Mouse (Mus musculus): Measurements from ENCODE around the gene Gm20388.

Gm20388 gene

GRCm38 (mm10) chr8:120879928-120880327 lies 969.3 kb downstream of the Gm20388 start:
- DNase-seq (ENCODE audit: low spot score in 2 of 2), result no peak

- DNase-seq (ENCODE audit: low spot score in 2 of 2), result no peak
Measured at GRCm38 (mm10) chr8:120881634-120882033, 971.0 kb downstream of the Gm20388 start.

GRCm38 (mm10) chr8:120882657-120883056 lies 972.0 kb downstream of the Gm20388 start:
- DNase-seq (ENCODE audit: low spot score in 2 of 2), result no peak

GRCm38 (mm10) chr8:120883369-120883768 lies 972.7 kb downstream of the Gm20388 start:
- DNase-seq (ENCODE audit: low spot score in 2 of 2), result no peak

GRCm38 (mm10) chr8:120883853-120884252 lies 973.2 kb downstream of the Gm20388 start:
- DNase-seq (ENCODE audit: low spot score in 2 of 2), result no peak

- DNase-seq (ENCODE audit: low spot score in 2 of 2), result no peak
Measured at GRCm38 (mm10) chr8:120884881-120885280, 974.2 kb downstream of the Gm20388 start.

- DNase-seq (ENCODE audit: low spot score in 2 of 2), result no peak
Measured at GRCm38 (mm10) chr8:120887254-120887653, 976.6 kb downstream of the Gm20388 start.

- DNase-seq (ENCODE audit: low spot score in 2 of 2), result no peak
Measured at GRCm38 (mm10) chr8:120888005-120888404, 977.4 kb downstream of the Gm20388 start.

- DNase-seq (ENCODE audit: low spot score in 2 of 2), result no peak
Measured at GRCm38 (mm10) chr8:120889189-120889588, 978.5 kb downstream of the Gm20388 start.

- DNase-seq (ENCODE audit: low spot score in 2 of 2), result no peak
Measured at GRCm38 (mm10) chr8:120890068-120890467, 979.4 kb downstream of the Gm20388 start.

- no peak for DNase-seq (ENCODE audit: low spot score in 2 of 2)
Measured at GRCm38 (mm10) chr8:120895009-120895408, 984.4 kb downstream of the Gm20388 start.

GRCm38 (mm10) chr8:120895600-120895999 lies 985.0 kb downstream of the Gm20388 start:
- no peak for DNase-seq (ENCODE audit: low spot score in 2 of 2)

- no peak for DNase-seq (ENCODE audit: low spot score in 2 of 2)
Measured at GRCm38 (mm10) chr8:120896203-120896602, 985.6 kb downstream of the Gm20388 start.

- peak in 1 of 2 experiments; percentile 23 for DNase-seq (ENCODE audit: low spot score in 2 of 2)
Measured at GRCm38 (mm10) chr8:120898008-120898407, 987.4 kb downstream of the Gm20388 start.

- DNase-seq (ENCODE audit: low spot score in 2 of 2), result no peak
Measured at GRCm38 (mm10) chr8:120898828-120899407, 988.3 kb downstream of the Gm20388 start.

- no peak for DNase-seq (ENCODE audit: low spot score in 2 of 2)
Measured at GRCm38 (mm10) chr8:120902346-120902745, 991.7 kb downstream of the Gm20388 start.

GRCm38 (mm10) chr8:120907671-120908070 lies 997.0 kb downstream of the Gm20388 start:
- DNase-seq (ENCODE audit: low spot score in 2 of 2), result no peak

- DNase-seq (ENCODE audit: low spot score in 2 of 2), result no peak
Measured at GRCm38 (mm10) chr8:120910936-120911335, 1000.3 kb downstream of the Gm20388 start.

GRCm38 (mm10) chr8:120912463-120912862 lies 1001.8 kb downstream of the Gm20388 start:
- no peak for DNase-seq (ENCODE audit: low spot score in 2 of 2)

- DNase-seq (ENCODE audit: low spot score in 2 of 2), result no peak
Measured at GRCm38 (mm10) chr8:120916831-120917435, 1006.3 kb downstream of the Gm20388 start.

GRCm38 (mm10) chr8:120920527-120920926 lies 1009.9 kb downstream of the Gm20388 start:
- no peak for DNase-seq (ENCODE audit: low spot score in 2 of 2)

GRCm38 (mm10) chr8:120926201-120926600 lies 1015.6 kb downstream of the Gm20388 start:
- DNase-seq (ENCODE audit: low spot score in 2 of 2), result no peak

GRCm38 (mm10) chr8:120928082-120928481 lies 1017.4 kb downstream of the Gm20388 start:
- DNase-seq (ENCODE audit: low spot score in 2 of 2), result no peak

- no peak for DNase-seq (ENCODE audit: low spot score in 2 of 2)
Measured at GRCm38 (mm10) chr8:120934596-120934995, 1024.0 kb downstream of the Gm20388 start.

All from frontal cortex, postnatal 25 days (tissue).